Mouse (Mus musculus) liver, postnatal 0 days (tissue): ENCODE data around the gene Zfp503.

Experiments
- CTCF ChIP-seq: sonication (generic); IDR thresholded peaks from 2 replicates; pipeline ENCODE4 v1.5.1; 2016; ENCODE audit warnings: antibody characterized with exemption, low read depth
- EP300 ChIP-seq: IDR thresholded peaks from 2 replicates; pipeline ENCODE4 v1.6.1; 2016; ENCODE audit warnings: antibody characterized with exemption, low read depth, mild to moderate bottlenecking

DNA sequence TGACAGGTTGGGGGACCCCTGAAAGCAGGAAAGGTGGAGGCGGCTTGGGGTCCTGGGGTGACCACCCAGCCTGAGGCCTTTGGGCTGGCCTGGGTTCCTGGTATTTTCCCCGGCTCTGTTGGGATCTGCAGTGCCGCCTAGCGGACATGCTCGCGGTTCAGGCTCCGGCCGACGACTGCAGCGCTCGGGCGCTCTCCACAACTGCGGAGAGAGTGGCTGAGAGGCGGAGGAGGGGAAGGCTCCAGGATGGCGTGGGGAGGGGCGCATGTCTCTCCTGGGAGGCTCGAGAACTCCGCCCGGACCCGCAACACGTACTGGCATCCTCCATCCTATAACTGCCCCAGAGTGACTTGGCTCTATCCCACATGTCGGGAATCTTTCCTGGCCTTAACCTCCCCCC lies 7.9 kb downstream of the Zfp503 start:
- TF ChIP-seq CTCF (peak; percentile 81), EP300 (no peak)
